ENCODE assay signal across 9 mouse cellular contexts in the genomic region with DNA sequence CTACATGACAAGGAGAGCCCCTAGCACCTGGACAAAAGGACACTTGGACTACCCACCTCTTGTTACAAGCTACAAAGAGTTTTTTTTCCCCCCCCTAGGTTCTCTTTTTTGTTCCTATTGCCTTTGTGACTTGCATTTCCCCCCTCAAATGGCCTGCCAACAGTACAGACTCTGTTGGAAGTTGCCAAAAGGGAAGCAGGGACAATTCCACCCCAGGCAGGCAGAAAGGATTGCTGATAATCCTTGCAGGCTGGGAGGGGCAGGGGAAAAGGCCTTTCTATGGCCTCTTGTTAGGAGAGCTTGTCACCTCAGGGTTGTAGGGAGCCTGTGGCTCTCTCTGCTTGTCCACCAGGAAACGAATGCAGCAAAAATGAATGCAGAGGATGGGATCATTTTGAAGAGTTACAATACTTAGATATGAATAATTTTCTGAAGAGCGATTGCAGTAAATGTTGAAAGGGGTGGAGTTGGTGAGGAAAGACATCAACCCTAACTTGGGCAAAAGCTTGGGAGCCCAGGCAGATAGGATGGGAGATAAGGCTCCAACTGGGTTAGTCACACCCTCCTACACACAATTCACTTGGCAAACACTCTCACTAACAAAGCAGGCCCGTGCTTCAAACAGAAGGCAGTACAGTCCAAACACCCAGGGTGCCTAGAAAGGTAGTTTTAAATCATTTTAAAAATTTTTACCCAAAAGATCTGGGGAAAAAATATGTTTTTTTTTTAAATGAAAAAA. TPM values are rescaled to one million over a fixed set of nuclear protein-coding genes. Genes with fewer than 3 reads are reported as not detected.
DNase-seq lines count a peak whose midpoint lies in the region; TF ChIP-seq lines count a peak whose summit lies in the region.
"Had no signal": no experiment of that assay in that cellular context is flagged by ENCODE, and none has a peak within 500 bp of the region (broad histone marks: within the 10 kb centered on the region; RNA-seq: fewer than 3 reads in every experiment).

No protein-coding gene starts in this region.

- no peaks in the 10 kb centered on the region for H3K27me3 ChIP-seq in ES-Bruce4 (ENCODE audit: control insufficient read depth, insufficient read depth, low read length, poor library complexity, severe bottlenecking)
- H3K27me3 ChIP-seq: limb, embryonic 12.5 days had no signal

- H3K9ac ChIP-seq in ES-Bruce4 (ENCODE audit: low read depth, poor library complexity, severe bottlenecking), result no peak overlapping the region
- H3K9ac ChIP-seq: limb, embryonic 12.5 days had no signal

- H3K9me3 ChIP-seq in ES-Bruce4 (replicated peaks; ENCODE audit: control insufficient read depth, insufficient read depth, low read length, poor library complexity, severe bottlenecking), result no peaks in the 10 kb centered on the region
- H3K9me3 ChIP-seq: limb, embryonic 12.5 days had no signal

- TF ChIP-seq EP300 in ES-Bruce4 (IDR thresholded peaks at IDR 0.05; ENCODE audit: insufficient read depth, low read depth, low read length), result peak; percentile 68; the same call in 1 of the 2 replicates

- H3K4me3 ChIP-seq in ES-Bruce4 (ENCODE audit: low read depth, low read length), result no peak overlapping the region
- H3K4me3 ChIP-seq: limb, embryonic 12.5 days had no signal

- DNase-seq in gastrocnemius, postnatal 25 days, result peak; percentile 7
- no peak for DNase-seq in gastrocnemius, adult 8-10 months (ENCODE audit: low spot score in 2 of 2)
- peak; percentile 97 for DNase-seq in heart, adult 11 months
- DNase-seq in layer of hippocampus, adult 9-11 months, result peak; percentile 74
- DNase-seq in B cell, adult 2 months, result no peak
- no peak for DNase-seq in spleen, postnatal 36 days (ENCODE audit: low spot score in 2 of 2)
- no peak for DNase-seq in spleen, postnatal 4 days (ENCODE audit: low spot score in 2 of 2)

- TF ChIP-seq CTCF in ES-Bruce4 (IDR thresholded peaks at IDR 0.05; ENCODE audit: low read depth, low read length), result no peak

- TF ChIP-seq POLR2A in ES-Bruce4 (IDR thresholded peaks at IDR 0.05; ENCODE audit: insufficient read depth, low read length), result no peak

- H3K27ac ChIP-seq in ES-Bruce4 (ENCODE audit: insufficient read depth, low read length), result peak overlapping the region; percentile 29
- H3K27ac ChIP-seq: limb, embryonic 12.5 days had no signal

- H3K36me3 ChIP-seq in ES-Bruce4 (ENCODE audit: control insufficient read depth, insufficient read depth, low read length, poor library complexity, severe bottlenecking), result no peaks in the 10 kb centered on the region

- peaks cover 13% of the 10 kb centered on the region for H3K4me1 ChIP-seq in ES-Bruce4 (ENCODE audit: control insufficient read depth, insufficient read depth, low read length)

RNA-seq across cellular contexts. Expression of gene Epha4, which starts 52.8 kb away (rescaled TPM):
- 1 to 10 TPM; 1.7 to 2.1 TPM for total RNA-seq in gastrocnemius, postnatal 25 days (2021)
- 1 to 10 TPM; 1.1 to 1.4 (median 1.2) TPM for total RNA-seq in gastrocnemius, adult 8-10 months (2022)
- 7.6 and 8.5 TPM in 2 replicates for polyA plus RNA-seq in ES-Bruce4 (2011; ENCODE audit: insufficient read depth, insufficient read length, low read depth, missing spikeins)

Comparison
In these comparisons a context has a peak if more than half of its experiments do, and no peak if none do; other contexts are left out.
1. DNase-seq: peak in gastrocnemius, postnatal 25 days (single experiment), heart, adult 11 months (single experiment) and layer of hippocampus, adult 9-11 months (single experiment); none in gastrocnemius, adult 8-10 months (0 of 2), B cell, adult 2 months (0 of 2), spleen, postnatal 36 days (0 of 2) and spleen, postnatal 4 days (0 of 2).